Mouse (Mus musculus) erythroblast, adult 5-6 weeks (primary cell): ENCODE data around the gene Kpna7. TPM values are rescaled to one million over a fixed set of nuclear protein-coding genes. Genes with fewer than 3 reads are reported as not detected.

Source experiments
- ATAC-seq: replicated peaks from 2 replicates; pipeline ENCODE4 v1.8.0; 2016; ENCODE audit warnings: moderate number of reproducible peaks, mild to moderate bottlenecking, moderate TSS enrichment, inconsistent platforms; ENCODE audit not compliant: poor library complexity, low FRiP score, severe bottlenecking
- total RNA-seq, 2 experiments: library from RNA; stranded (forward) in 1 of 2; stranded (reverse) in 1 of 2; fragments of 150-400 nt in 1 of 2; fragments of 200-764, 138-1000 nt in 1 of 2; gene quantifications; 2 replicates each; pipeline versions ENCODE4 v1.2.3 to v1.2.4; 2015 to 2017; ENCODE audit warnings: low replicate concordance in 2 of 2

Kpna7 gene
- total RNA-seq, 2 experiments from 2014 or later: not detected

- ATAC-seq: no peak
Observed at GRCm38 (mm10) chr5:144937304-144937703, 146.5 kb downstream of the Kpna7 start.

Other genes starting within 250 kb of the Kpna7 start
- 1.5 TPM in 2 replicates for gene Smurf1, start 118.2 kb downstream of the Kpna7 start, total RNA-seq (2015; ENCODE audit: low replicate concordance)
- gene Smurf1, start 118.2 kb downstream of the Kpna7 start, total RNA-seq (2017; ENCODE audit: low replicate concordance): 1.1 and 2.1 TPM in 2 replicates
- not detected in 2 replicates for gene Gm4871, start 51.3 kb downstream of the Kpna7 start, total RNA-seq (2015; ENCODE audit: low replicate concordance)
- not detected in 2 replicates for gene Gm4871, start 51.3 kb downstream of the Kpna7 start, total RNA-seq (2017; ENCODE audit: low replicate concordance)
- gene 1700018F24Rik, start 41.0 kb downstream of the Kpna7 start, total RNA-seq (2015; ENCODE audit: low replicate concordance): not detected in 2 replicates
- gene 1700018F24Rik, start 41.0 kb downstream of the Kpna7 start, total RNA-seq (2017; ENCODE audit: low replicate concordance): not detected in 2 replicates
- gene Arpc1a, start 200 bp downstream of the Kpna7 start, total RNA-seq (2015; ENCODE audit: low replicate concordance): 25.2 and 41.4 TPM in 2 replicates
- 13.6 and 27.2 TPM in 2 replicates for gene Arpc1a, start 200 bp downstream of the Kpna7 start, total RNA-seq (2017; ENCODE audit: low replicate concordance)
- gene Arpc1b, start 30.2 kb upstream of the Kpna7 start, total RNA-seq (2015; ENCODE audit: low replicate concordance): 60.5 and 70.8 TPM in 2 replicates
- gene Arpc1b, start 30.2 kb upstream of the Kpna7 start, total RNA-seq (2017; ENCODE audit: low replicate concordance): 46.7 and 74.1 TPM in 2 replicates
- gene Pdap1, start 56.2 kb upstream of the Kpna7 start, total RNA-seq (2015; ENCODE audit: low replicate concordance): 12.3 and 14.2 TPM in 2 replicates
- 23.2 and 50.9 TPM in 2 replicates for gene Pdap1, start 56.2 kb upstream of the Kpna7 start, total RNA-seq (2017; ENCODE audit: low replicate concordance)
- 113 and 149 TPM in 2 replicates for gene Bud31, start 56.3 kb upstream of the Kpna7 start, total RNA-seq (2015; ENCODE audit: low replicate concordance)
- gene Bud31, start 56.3 kb upstream of the Kpna7 start, total RNA-seq (2017; ENCODE audit: low replicate concordance): 170 and 223 TPM in 2 replicates
- gene Ptcd1, start 83.1 kb upstream of the Kpna7 start, total RNA-seq (2015; ENCODE audit: low replicate concordance): 2.7 and 4.8 TPM in 2 replicates
- 6.8 and 10.1 TPM in 2 replicates for gene Ptcd1, start 83.1 kb upstream of the Kpna7 start, total RNA-seq (2017; ENCODE audit: low replicate concordance)
- 8.1 and 11.1 TPM in 2 replicates for gene Cpsf4, start 83.2 kb upstream of the Kpna7 start, total RNA-seq (2015; ENCODE audit: low replicate concordance)
- gene Cpsf4, start 83.2 kb upstream of the Kpna7 start, total RNA-seq (2017; ENCODE audit: low replicate concordance): 15.1 and 17.0 TPM in 2 replicates
- gene Atp5j2, start 108.0 kb upstream of the Kpna7 start, total RNA-seq (2015; ENCODE audit: low replicate concordance): 78.0 and 168 TPM in 2 replicates
- 43.4 and 55.3 TPM in 2 replicates for gene Atp5j2, start 108.0 kb upstream of the Kpna7 start, total RNA-seq (2017; ENCODE audit: low replicate concordance)
- gene Zkscan14, start 117.8 kb upstream of the Kpna7 start, total RNA-seq (2015; ENCODE audit: low replicate concordance): 10.6 and 12.3 TPM in 2 replicates
- gene Zkscan14, start 117.8 kb upstream of the Kpna7 start, total RNA-seq (2017; ENCODE audit: low replicate concordance): 38.9 and 39.4 TPM in 2 replicates
- 4.4 TPM in 1 of 2 replicates, not detected in the other for gene Zkscan5, start 120.5 kb upstream of the Kpna7 start, total RNA-seq (2015; ENCODE audit: low replicate concordance)
- 3.9 and 8.9 TPM in 2 replicates for gene Zkscan5, start 120.5 kb upstream of the Kpna7 start, total RNA-seq (2017; ENCODE audit: low replicate concordance)
- gene Zfp655, start 147.7 kb upstream of the Kpna7 start, total RNA-seq (2015; ENCODE audit: low replicate concordance): 24.8 and 33.9 TPM in 2 replicates
- 36.8 and 44.6 TPM in 2 replicates for gene Zfp655, start 147.7 kb upstream of the Kpna7 start, total RNA-seq (2017; ENCODE audit: low replicate concordance)
- 0.63 and 1.7 TPM in 2 replicates for gene Zscan25, start 196.5 kb upstream of the Kpna7 start, total RNA-seq (2015; ENCODE audit: low replicate concordance)
- 2.4 TPM in 1 of 2 replicates, not detected in the other for gene Zscan25, start 196.5 kb upstream of the Kpna7 start, total RNA-seq (2017; ENCODE audit: low replicate concordance)